Mouse (Mus musculus): ENCODE results near the gene Kdelc2.

DNA sequence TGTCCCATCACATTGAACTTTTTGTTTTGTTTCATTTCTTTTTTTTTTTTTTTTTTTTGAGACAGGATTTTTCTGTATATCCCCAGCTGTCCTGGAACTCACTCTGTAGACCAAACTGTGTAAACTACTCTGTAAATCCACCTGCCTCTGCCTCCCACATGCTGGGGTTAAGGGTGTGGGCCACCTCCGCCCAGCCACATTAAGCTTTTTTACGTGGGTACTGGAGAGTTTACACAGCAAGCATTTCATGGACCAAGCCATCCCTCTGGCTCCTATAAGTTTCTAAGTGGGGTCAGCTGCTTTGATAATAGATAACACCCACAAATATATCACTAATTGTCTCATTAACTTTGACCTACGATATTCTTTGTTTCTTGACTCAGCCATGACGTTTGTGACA is 24.7 kb downstream of the Kdelc2 start:
- TF ChIP-seq ZC3H11A (IDR thresholded peaks at IDR 0.05; ENCODE audit: borderline replicate concordance, low read depth, low read length) (no peak), HCFC1 (IDR thresholded peaks at IDR 0.05; ENCODE audit: borderline replicate concordance, insufficient read depth, low read length) (no peak), ZNF384 (IDR thresholded peaks at IDR 0.05; ENCODE audit: low read depth, low read length) (no peak), MAFK (IDR thresholded peaks at IDR 0.05; ENCODE audit: insufficient read depth, low read depth, low read length) (no peak)

Data from ES-E14 (cell line).